Mouse (Mus musculus) heart, postnatal 36 days (tissue): Measurements from ENCODE around the gene Suv39h2. TPM values are rescaled to one million over a fixed set of nuclear protein-coding genes. Genes with fewer than 3 reads are reported as not detected.

Experiments used
- DNase-seq, 2 experiments: peaks; one replicate each; pipeline ENCODE4 v3.0.0; 2021 to 2022
- intact Hi-C: fragments of 180-260 bp; cut with DNase I; formaldehyde crosslinking; loops from one replicate; pipeline ENCODE4 v1.15.1; 2025
- total RNA-seq, 2 experiments: library from RNA; stranded (reverse); gene quantifications; 2 replicates each; pipeline ENCODE4 v1.2.3; 2021

The Suv39h2 gene
- total RNA-seq, 2 experiments from 2014 or later, result 0.60 to 0.78 TPM

- intact Hi-C loops, result loop anchor here (2.0 to 5.0 kb wide), 3 partner anchors 50 to 142 kb away; partner anchors contain the start of genes Cdnf, Gm45902, Hspa14 and Nmt2
- no peak for DNase-seq
Measured at GRCm38 (mm10) chr2:3424579-3424910, 50.3 kb downstream of the Suv39h2 start.

- peak; percentile 83 to 85 for DNase-seq
- intact Hi-C loops, result loop anchor here (2.0 to 5.0 kb wide), 3 partner anchors 51 to 142 kb away; partner anchors contain the start of genes Cdnf, Gm45902, Hspa14 and Nmt2
Measured at GRCm38 (mm10) chr2:3423841-3424578, 50.8 kb downstream of the Suv39h2 start, which contains the start of gene Dclre1c. Gene Dclre1c, plus strand, starts transcription at chr2:3424131.

GRCm38 (mm10) chr2:3422548-3422947 is 52.3 kb downstream of the Suv39h2 start, which contains the start of gene Meig1:
Gene Meig1, minus strand, starts transcription at chr2:3422648.
- intact Hi-C loops, result loop anchor here (5.0 kb wide), 2 partner anchors 90 to 140 kb away; partner anchors contain the start of genes Cdnf, Gm45902, Hspa14 and Nmt2
- no peak for DNase-seq

- DNase-seq, result no peak
- intact Hi-C loops, result loop anchor here (5.0 kb wide), 2 partner anchors 92 to 138 kb away; partner anchors contain the start of genes Cdnf, Gm45902, Hspa14 and Nmt2
Measured at GRCm38 (mm10) chr2:3420157-3420556, 54.7 kb downstream of the Suv39h2 start.

- intact Hi-C loops, result loop anchor here (5.0 to 10.0 kb wide), 2 partner anchors 87 to 304 kb away; partner anchors contain the start of genes Fam171a1 and Rpp38
- peak; percentile 95 to 96 for DNase-seq
Measured at GRCm38 (mm10) chr2:3418883-3419431, 55.9 kb downstream of the Suv39h2 start.

GRCm38 (mm10) chr2:3415676-3416075 is 59.2 kb downstream of the Suv39h2 start:
- intact Hi-C loops, result loop anchor here (2.0 to 10.0 kb wide), 3 partner anchors 83 to 327 kb away; partner anchors contain the start of genes Fam171a1 and Rpp38
- DNase-seq, result no peak

- peak; percentile 22 to 59 for DNase-seq
- intact Hi-C loops, result loop anchor here (2.0 to 10.0 kb wide), 2 partner anchors 299 to 325 kb away; partner anchors contain the start of gene Fam171a1
Measured at GRCm38 (mm10) chr2:3414241-3414640, 60.6 kb downstream of the Suv39h2 start.

- intact Hi-C loops, result no loop called here
Measured at GRCm38 (mm10) chr2:3407756-3408155, 67.1 kb downstream of the Suv39h2 start.

GRCm38 (mm10) chr2:3405981-3406380 is 68.8 kb downstream of the Suv39h2 start:
- no peak for DNase-seq
- intact Hi-C loops, result no loop called here

More at GRCm38 (mm10) chr2:3407756-3408155, 67.1 kb downstream of the Suv39h2 start:
- no peak for DNase-seq

Other genes with a start within 250 kb of the Suv39h2 start
- 10 to 100 TPM in 1 of 2 experiments, 1 to 10 TPM in 1; 9.1 to 10.7 TPM for gene Nmt2, start 190.8 kb downstream of the Suv39h2 start, total RNA-seq
- gene Rpp38, start 142.4 kb downstream of the Suv39h2 start, total RNA-seq, result 1 to 10 TPM; 3.7 to 7.4 TPM
- gene Acbd7, start 138.9 kb downstream of the Suv39h2 start, total RNA-seq, result 1 to 10 TPM in 1 of 2 experiments, not detected in 1; 1.2 TPM
- not detected for gene Olah, start 77.8 kb downstream of the Suv39h2 start, total RNA-seq
- gene Meig1, start 52.4 kb downstream of the Suv39h2 start, total RNA-seq, result 1 to 10 TPM; 2.4 to 2.7 TPM
- 1 to 10 TPM; 3.3 to 5.3 TPM for gene Dclre1c, start 50.9 kb downstream of the Suv39h2 start, total RNA-seq
- gene Gm45902, start 37.8 kb upstream of the Suv39h2 start, total RNA-seq, result 1 to 10 TPM in 1 of 2 experiments, under 1 TPM in 1; 0.87 to 1.3 TPM
- 10 to 100 TPM; 22.9 to 24.8 TPM for gene Hspa14, start 37.8 kb upstream of the Suv39h2 start, total RNA-seq
- 10 to 100 TPM; 27.6 to 28.1 TPM for gene Cdnf, start 38.0 kb upstream of the Suv39h2 start, total RNA-seq
- 1 to 10 TPM; 6.7 to 7.5 TPM for gene Fam107b, start 95.5 kb upstream of the Suv39h2 start, total RNA-seq